Mouse (Mus musculus) stomach, postnatal 0 days (tissue): ENCODE data around the gene Ccnc.

Source experiments
- CTCF ChIP-seq: IDR thresholded peaks from 2 replicates; pipeline ENCODE4 v1.5.1; 2016; ENCODE audit warnings: antibody characterized with exemption, low read depth, mild to moderate bottlenecking, moderate library complexity
- EP300 ChIP-seq: optimal IDR thresholded peaks from 2 replicates; pipeline ENCODE3; 2016; ENCODE audit warnings: antibody characterized with exemption

DNA sequence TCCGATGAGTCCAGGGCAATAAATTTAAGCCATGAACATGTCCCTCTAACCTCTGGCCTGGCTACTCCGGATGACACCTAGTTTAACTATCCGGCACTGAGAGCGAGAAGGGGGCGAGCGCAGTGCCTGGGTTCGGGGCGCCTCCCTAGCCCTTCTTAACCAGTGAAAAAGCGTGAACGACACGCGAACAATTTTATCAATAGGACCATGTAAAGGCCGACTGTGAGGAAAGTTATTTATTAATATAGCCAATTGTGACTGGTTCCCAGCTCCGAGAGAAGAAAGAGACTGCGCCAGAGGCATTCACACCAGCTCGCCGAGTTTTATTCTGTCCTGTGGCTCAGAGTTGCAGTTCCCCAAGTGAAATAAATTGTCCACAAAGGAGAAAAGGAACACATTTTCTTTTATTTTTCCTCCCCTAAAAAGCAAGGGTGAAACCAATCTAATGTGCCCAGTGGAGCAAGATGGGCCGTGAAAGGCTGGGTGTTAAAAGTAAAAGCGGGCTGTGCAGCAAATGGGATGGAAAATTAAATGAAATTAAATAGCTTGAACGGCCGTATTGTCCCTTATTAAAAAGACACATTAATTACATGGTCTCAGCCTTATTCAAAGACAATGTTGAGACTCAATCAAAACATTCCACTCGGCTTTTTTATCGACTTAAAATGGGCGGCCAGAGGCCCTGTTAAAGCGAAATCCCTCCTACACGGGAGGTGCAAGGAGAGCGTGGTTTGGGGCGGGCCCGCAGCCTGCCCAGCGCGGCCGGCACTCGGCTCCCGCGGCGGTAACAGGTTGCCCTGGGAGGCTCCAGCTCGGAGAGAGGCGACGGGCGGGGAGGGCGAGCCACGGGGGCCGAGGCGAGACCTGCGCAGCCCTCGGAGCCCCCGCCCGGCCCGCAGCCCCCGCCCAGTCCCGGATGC, 39.5 kb upstream of the Ccnc start:
- TF ChIP-seq EP300: no peak
- TF ChIP-seq CTCF: no peak
